Mouse (Mus musculus) forebrain, embryonic 11.5 days (tissue): ENCODE data around the gene Zdhhc5. TPM values are rescaled to one million over a fixed set of nuclear protein-coding genes. Genes with fewer than 3 reads are reported as not detected.
A peak's percentile ranks its signal among the peaks of the same experiment; 100 is the strongest.

Experiments used
- ATAC-seq: fragments of 200-750 bp; cut with Nextera tagmentation; replicated peaks from 2 replicates; pipeline ENCODE4 v1.8.0; 2017; ENCODE audit warnings: moderate TSS enrichment; ENCODE audit not compliant: low FRiP score
- DNase-seq: peaks from one replicate; pipeline ENCODE4 v3.0.0-alpha.2; 2017; ENCODE audit warnings: low spot score
- H3K27ac ChIP-seq: fragments of 300-500 bp; sonication (generic); 2 replicates; pipeline ENCODE4 v1.5.1; 2014; ENCODE audit warnings: low read depth, low read length
- H3K27me3 ChIP-seq: fragments of 300-500 bp; sonication (generic); 2 replicates; pipeline ENCODE4 v1.6.1; 2014; ENCODE audit warnings: mild to moderate bottlenecking, low read length, mixed read lengths; ENCODE audit not compliant: control insufficient read depth, insufficient read depth
- H3K36me3 ChIP-seq: fragments of 300-500 bp; sonication (generic); 2 replicates; pipeline ENCODE4 v1.6.1; 2014; ENCODE audit warnings: mild to moderate bottlenecking, low read length, moderate library complexity, mixed read lengths; ENCODE audit not compliant: control insufficient read depth, insufficient read depth
- H3K4me1 ChIP-seq: fragments of 300-500 bp; sonication (generic); replicated peaks from 2 replicates; pipeline ENCODE4 v1.6.1; 2014; ENCODE audit warnings: low read length, mixed read lengths; ENCODE audit not compliant: control insufficient read depth, insufficient read depth
- H3K4me2 ChIP-seq: fragments of 300-500 bp; sonication (generic); 2 replicates; pipeline ENCODE4 v1.6.1; 2014; ENCODE audit warnings: low read depth, mild to moderate bottlenecking, low read length, moderate library complexity, mixed read lengths; ENCODE audit not compliant: severe bottlenecking
- H3K4me3 ChIP-seq: fragments of 300-500 bp; sonication (generic); 2 replicates; pipeline ENCODE4 v1.5.1; 2014; ENCODE audit warnings: low read depth, low read length
- H3K9ac ChIP-seq: fragments of 300-500 bp; sonication (generic); 2 replicates; pipeline ENCODE4 v1.6.1; 2014; ENCODE audit warnings: low read length
- H3K9me3 ChIP-seq: fragments of 300-500 bp; sonication (generic); 2 replicates; pipeline ENCODE4 v1.6.1; 2016; ENCODE audit warnings: low read length, mixed read lengths; ENCODE audit not compliant: control insufficient read depth
- WGBS: fragments of 180-500 bp; shearing (Covaris S2); extraction: QIAGEN DNeasy Blood & Tissue Kit; methylation state at CpG from one replicate; pipeline ENCODE4 v1.1.7; 2014; 5-methylcytosine and 5-hydroxymethylcytosine counted together
- polyA plus RNA-seq: library from polyadenylated mRNA; unstranded; fragments of >200 nt; fragmentation: Nextera tagmentation; extraction: Ambion mirVana; gene quantifications from 2 replicates; pipeline ENCODE4 v1.2.1, GENCODE M21; 2014

Zdhhc5 gene
- polyA plus RNA-seq, 1 experiment from 2014 or later: 27.7 TPM

DNA sequence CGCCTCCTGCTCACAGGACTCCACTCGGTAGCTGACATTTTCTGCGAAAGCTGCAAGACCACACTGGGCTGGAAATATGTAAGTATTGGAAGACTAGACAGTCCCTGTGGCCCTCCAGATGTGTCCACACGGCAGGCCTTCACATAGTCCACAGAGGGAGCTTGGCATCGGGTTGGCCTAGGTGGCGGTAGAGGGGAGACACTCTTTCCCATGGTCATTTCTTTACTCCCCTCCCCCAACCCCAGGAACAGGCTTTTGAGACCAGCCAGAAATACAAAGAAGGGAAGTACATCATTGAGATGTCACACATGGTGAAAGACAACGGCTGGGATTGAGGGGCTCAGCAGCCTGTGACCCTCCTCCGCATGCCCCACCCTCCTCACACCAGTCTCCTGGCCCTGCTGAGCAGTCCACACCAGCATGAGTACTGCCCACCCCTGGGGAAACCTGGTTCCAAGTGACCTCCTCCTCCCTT, 22.5 kb upstream of the Zdhhc5 start:
- DNase-seq (peak; percentile 79), ATAC-seq (peak; percentile 16)
- peak overlapping the region; percentile 71 for H3K27ac ChIP-seq
- peak overlapping the region; percentile 46 for H3K9ac ChIP-seq
- no peaks in the 10 kb centered on the region for H3K9me3 ChIP-seq
- no peaks in the 10 kb centered on the region for H3K27me3 ChIP-seq
- H3K36me3 ChIP-seq: no peaks in the 10 kb centered on the region
- peak overlapping the region; percentile 1; the same call in 1 of the 2 replicates for H3K4me3 ChIP-seq
- peaks cover 63% of the 10 kb centered on the region for H3K4me1 ChIP-seq
- 3% methylated on average over 8 of the region's 8 CpGs for WGBS
- peak overlapping the region; percentile 37; the same call in 1 of the 2 replicates for H3K4me2 ChIP-seq

GRCm38 (mm10) chr2:84736312-84737161, 21.6 kb upstream of the Zdhhc5 start:
- Histone ChIP-seq H3K27ac (no peak overlapping the region), H3K4me1 (peaks cover 61% of the 10 kb centered on the region), H3K9ac (peak overlapping the region; percentile 79), H3K4me3 (peak overlapping the region; percentile 9; the same call in 1 of the 2 replicates), H3K4me2 (peak overlapping the region; percentile 37; the same call in 1 of the 2 replicates), H3K36me3 (no peaks in the 10 kb centered on the region), H3K27me3 (no peaks in the 10 kb centered on the region), H3K9me3 (no peaks in the 10 kb centered on the region)
- WGBS: 6% methylated on average over 27 of the region's 27 CpGs
- no peak for ATAC-seq
- peak; percentile 75 for DNase-seq

DNA sequence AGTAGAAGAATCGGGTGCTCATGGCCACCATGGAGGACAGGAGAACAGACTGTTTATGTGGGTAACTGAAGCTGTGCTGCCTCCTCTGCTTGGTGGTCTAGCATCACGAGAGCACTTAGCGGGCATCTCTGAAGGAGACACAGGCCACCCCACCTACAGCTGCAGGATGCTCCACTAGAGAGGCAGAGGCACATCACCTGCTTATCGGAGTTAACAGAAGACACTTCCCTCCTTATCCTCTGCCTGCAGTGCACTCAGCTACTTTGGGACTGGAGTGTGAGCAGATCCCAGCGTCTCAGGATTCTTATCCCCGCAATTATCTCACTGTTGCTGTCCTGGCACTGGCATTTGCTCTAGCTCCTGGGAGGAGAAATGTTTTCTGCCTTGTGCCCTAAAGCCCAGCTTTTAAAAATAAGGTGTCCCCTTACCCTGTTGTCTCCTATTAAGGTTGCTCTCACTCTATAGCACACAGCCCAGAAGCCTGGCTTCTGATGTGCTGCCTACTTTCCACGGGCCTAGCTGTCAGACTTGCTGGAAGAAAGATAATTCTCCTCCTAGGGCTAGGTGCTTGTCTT, 20.5 kb upstream of the Zdhhc5 start:
- WGBS: 25% methylated on average over 7 of the region's 7 CpGs
- ATAC-seq: no peak
- H3K27ac ChIP-seq: 0 out of 2 replicates have a peak overlapping the region, but pooled peaks have one; percentile 59

GRCm38 (mm10) chr2:84734919-84735318, 19.9 kb upstream of the Zdhhc5 start:
- Histone ChIP-seq H3K4me3 (peak overlapping the region; percentile 53), H3K9ac (peak overlapping the region; percentile 79), H3K36me3 (no peaks in the 10 kb centered on the region), H3K9me3 (no peaks in the 10 kb centered on the region), H3K4me1 (peaks cover 50% of the 10 kb centered on the region), H3K27ac (peak overlapping the region; percentile 59), H3K4me2 (peak overlapping the region; percentile 77), H3K27me3 (no peaks in the 10 kb centered on the region)
- 2% methylated on average over 2 of the region's 2 CpGs for WGBS
- no peak for DNase-seq
- no peak for ATAC-seq

More for the DNA sequence above, 20.5 kb upstream of the Zdhhc5 start:
- no peaks in the 10 kb centered on the region for H3K9me3 ChIP-seq
- peak overlapping the region; percentile 53 for H3K4me3 ChIP-seq
- DNase-seq: peak; percentile 57
- peak overlapping the region; percentile 77; the same call in 1 of the 2 replicates for H3K4me2 ChIP-seq
- H3K27me3 ChIP-seq: no peaks in the 10 kb centered on the region
- H3K9ac ChIP-seq: peak overlapping the region; percentile 79
- H3K4me1 ChIP-seq: peaks cover 53% of the 10 kb centered on the region
- H3K36me3 ChIP-seq: no peaks in the 10 kb centered on the region

DNA sequence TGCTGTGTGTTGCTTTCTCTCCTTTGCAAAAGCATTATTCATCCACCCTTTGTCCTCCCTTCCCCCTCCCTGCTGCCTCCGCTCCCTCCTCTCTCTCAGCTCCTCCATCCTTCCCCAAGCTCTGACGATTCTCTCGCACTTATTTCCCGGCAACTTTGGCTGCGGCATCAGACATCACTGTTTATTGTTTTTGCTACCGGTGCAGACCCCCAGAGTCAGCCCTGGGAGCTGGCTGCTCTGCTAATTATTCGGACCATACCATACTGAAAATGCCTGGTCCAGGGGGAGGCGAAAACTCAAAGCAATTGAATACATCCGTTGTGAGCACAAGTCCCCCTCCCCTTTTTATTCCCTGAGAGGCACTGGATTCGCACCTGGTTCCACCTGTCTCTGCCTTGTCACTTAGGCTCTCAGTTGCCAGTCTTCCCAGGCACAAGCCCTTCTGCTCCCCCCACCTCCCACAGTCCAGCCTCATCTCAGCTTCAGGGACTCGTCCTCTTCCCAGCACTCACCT, 19.4 kb upstream of the Zdhhc5 start:
- peak; percentile 70 for DNase-seq

DNA sequence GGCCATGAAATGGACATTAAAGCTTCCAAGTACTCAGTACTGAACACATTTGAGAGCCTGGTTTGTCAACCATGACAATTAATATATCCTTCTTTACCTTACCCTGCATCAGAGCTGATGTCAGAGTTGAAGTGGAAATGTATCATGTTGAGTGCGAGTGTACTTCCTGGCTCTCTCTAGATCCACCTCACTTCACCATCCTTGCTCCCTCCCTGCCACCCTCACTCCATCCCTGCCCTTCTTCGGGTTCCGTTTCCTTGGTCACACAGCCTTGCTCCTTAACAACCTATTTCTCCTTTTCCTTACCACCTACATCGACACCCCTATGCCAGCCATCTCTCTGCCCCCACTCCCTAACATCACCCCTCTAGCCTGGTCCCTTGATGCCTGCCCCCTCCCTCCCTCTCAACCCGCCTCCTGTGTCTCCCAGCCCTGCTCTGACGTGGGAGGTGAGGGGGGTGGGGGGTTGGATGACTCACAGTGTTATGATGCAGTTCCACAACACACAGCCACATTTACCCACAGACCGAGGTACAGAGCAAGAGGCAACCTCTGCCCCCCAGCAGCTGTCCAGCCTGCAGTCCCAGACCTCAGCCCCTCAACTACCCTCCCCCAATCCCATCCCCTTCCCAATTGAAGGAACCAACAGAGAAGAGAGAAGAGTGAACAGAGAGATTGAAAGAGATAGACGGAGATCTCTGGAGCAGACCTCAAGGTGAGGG, 18.8 kb upstream of the Zdhhc5 start, which contains the start of gene Ypel4:
Gene Ypel4, plus strand, starts transcription at position 480 of the 722 bp plus-strand sequence.
- H3K4me2 ChIP-seq: peak within 1 kb of the TSS; percentile 77
- H3K4me1 ChIP-seq: peaks cover 45% of the 10 kb centered on the region
- H3K27ac ChIP-seq: peak within 1 kb of the TSS; percentile 59
- H3K36me3 ChIP-seq: no peaks in the 10 kb centered on the region
- no peaks in the 10 kb centered on the region for H3K27me3 ChIP-seq
- no peaks in the 10 kb centered on the region for H3K9me3 ChIP-seq
- H3K4me3 ChIP-seq: peak within 1 kb of the TSS; percentile 53
- peak within 1 kb of the TSS; percentile 79 for H3K9ac ChIP-seq
- DNase-seq (peak; percentile 74), ATAC-seq (peak; percentile 55)
- WGBS: 4% methylated on average over 8 of the region's 8 CpGs

More for the DNA sequence above, 19.4 kb upstream of the Zdhhc5 start:
- Histone ChIP-seq H3K4me3 (peak overlapping the region; percentile 53), H3K4me2 (peak overlapping the region; percentile 77), H3K9me3 (no peaks in the 10 kb centered on the region), H3K9ac (peak overlapping the region; percentile 79), H3K4me1 (peaks cover 50% of the 10 kb centered on the region), H3K27ac (peak overlapping the region; percentile 59), H3K36me3 (no peaks in the 10 kb centered on the region), H3K27me3 (no peaks in the 10 kb centered on the region)
- ATAC-seq: peak; percentile 40
- WGBS: under 1% methylated on average over 11 of the region's 11 CpGs

- no peak for DNase-seq
- no peaks in the 10 kb centered on the region for H3K36me3 ChIP-seq
- no peaks in the 10 kb centered on the region for H3K9me3 ChIP-seq
- no peak overlapping the region for H3K9ac ChIP-seq
- ATAC-seq: no peak
- peaks cover 33% of the 10 kb centered on the region for H3K4me1 ChIP-seq
- no peak overlapping the region for H3K4me2 ChIP-seq
- no peak overlapping the region for H3K4me3 ChIP-seq
- H3K27ac ChIP-seq: no peak overlapping the region
- 86% methylated on average over 1 of the region's 1 CpGs for WGBS
- H3K27me3 ChIP-seq: no peaks in the 10 kb centered on the region
These were observed 17.4 kb upstream of the Zdhhc5 start for GRCm38 (mm10) chr2:84732394-84732793.

GRCm38 (mm10) chr2:84731206-84731605, 16.2 kb upstream of the Zdhhc5 start:
- Histone ChIP-seq H3K9ac (no peak overlapping the region), H3K27ac (no peak overlapping the region), H3K36me3 (no peaks in the 10 kb centered on the region), H3K4me2 (no peak overlapping the region), H3K9me3 (no peaks in the 10 kb centered on the region), H3K4me1 (peaks cover 22% of the 10 kb centered on the region), H3K27me3 (no peaks in the 10 kb centered on the region), H3K4me3 (no peak overlapping the region)
- 83% methylated on average over 3 of the region's 3 CpGs for WGBS
- ATAC-seq (no peak), DNase-seq (no peak)
